Mouse (Mus musculus) left cerebral cortex, postnatal 25 days (tissue): Measurements from ENCODE around the gene Serpind1. TPM values are rescaled to one million over a fixed set of nuclear protein-coding genes. Genes with fewer than 3 reads are reported as not detected.

Experiments used
- DNase-seq, 2 experiments: peaks; one replicate each; pipeline ENCODE4 v3.0.0; 2022; ENCODE audit warnings: low spot score in 2 of 2, mixed read lengths in 1 of 2
- intact Hi-C: fragments of 180-260 bp; cut with DNase I; formaldehyde crosslinking; loops from one replicate; pipeline ENCODE4 v1.15.1; 2025
- total RNA-seq, 2 experiments: library from RNA; stranded (reverse); gene quantifications; 2 replicates each; pipeline ENCODE4 v1.2.3; 2021

Serpind1 gene
- total RNA-seq, 2 experiments from 2014 or later: 2.5 to 2.7 TPM

- DNase-seq: no peak
Observed at GRCm38 (mm10) chr16:17345141-17345812, 14.1 kb downstream of the Serpind1 start.

GRCm38 (mm10) chr16:17345813-17346155 lies 14.6 kb downstream of the Serpind1 start:
- DNase-seq: no peak
- intact Hi-C loops: no loop called here

More at GRCm38 (mm10) chr16:17345141-17345812, 14.1 kb downstream of the Serpind1 start:
- intact Hi-C loops: no loop called here

- intact Hi-C loops: no loop called here
- DNase-seq: no peak
Observed at GRCm38 (mm10) chr16:17346766-17347165, 15.6 kb downstream of the Serpind1 start.

GRCm38 (mm10) chr16:17356031-17356430 lies 24.9 kb downstream of the Serpind1 start:
- DNase-seq: no peak
- intact Hi-C loops: no loop called here

GRCm38 (mm10) chr16:17358787-17359186 lies 27.6 kb downstream of the Serpind1 start:
- intact Hi-C loops: no loop called here
- DNase-seq: peak in 1 of 2 experiments; percentile 84

- no peak for DNase-seq
- intact Hi-C loops: loop anchor here (2.0 kb wide), 1 partner anchor 22 kb away; the partner anchor contains the start of gene Snap29
Observed at GRCm38 (mm10) chr16:17382306-17382705, 51.1 kb downstream of the Serpind1 start.

GRCm38 (mm10) chr16:17383594-17384326 lies 52.6 kb downstream of the Serpind1 start:
- intact Hi-C loops: loop anchor here (2.0 kb wide), 1 partner anchor 21 kb away; the partner anchor contains the start of gene Snap29
- no peak for DNase-seq

GRCm38 (mm10) chr16:17392784-17393183 lies 61.6 kb downstream of the Serpind1 start:
- no peak for DNase-seq
- intact Hi-C loops: no loop called here

Other genes with a start within 250 kb of the Serpind1 start
- 10 to 100 TPM; 72.7 to 84.5 TPM for gene Ppil2, start 220.1 kb upstream of the Serpind1 start, total RNA-seq
- 1 to 10 TPM; 1.6 to 1.9 TPM for gene 2610318N02Rik, start 206.2 kb upstream of the Serpind1 start, total RNA-seq
- gene Sdf2l1, start 199.0 kb upstream of the Serpind1 start, total RNA-seq: 10 to 100 TPM; 34.0 to 34.2 TPM
- 10 to 100 TPM; 30.6 to 31.5 TPM for gene Ydjc, start 186.8 kb upstream of the Serpind1 start, total RNA-seq
- gene Ccdc116, start 184.1 kb upstream of the Serpind1 start, total RNA-seq: 1 to 10 TPM; 1.9 to 2.3 TPM
- gene Ube2l3, start 128.7 kb upstream of the Serpind1 start, total RNA-seq: 100 to 1,000 TPM; 138 to 158 TPM
- gene Rimbp3, start 122.8 kb upstream of the Serpind1 start, total RNA-seq: 1 to 10 TPM; 1.1 to 2.3 TPM
- 1 to 10 TPM; 4.2 to 4.4 TPM for gene Hic2, start 97.8 kb upstream of the Serpind1 start, total RNA-seq
- gene Tmem191c, start 55.3 kb upstream of the Serpind1 start, total RNA-seq: 100 to 1,000 TPM in 1 of 2 experiments, 10 to 100 TPM in 1; 99.2 to 116 TPM
- 10 to 100 TPM; 21.5 to 23.9 TPM for gene Snap29, start 74.6 kb downstream of the Serpind1 start, total RNA-seq
- gene Pi4ka, start 74.9 kb downstream of the Serpind1 start, total RNA-seq: 100 to 1,000 TPM; 324 to 328 TPM
- 10 to 100 TPM; 30.9 to 31.0 TPM for gene Crkl, start 120.6 kb downstream of the Serpind1 start, total RNA-seq
- 100 to 1,000 TPM in 1 of 2 experiments, 10 to 100 TPM in 1; 96.9 to 100 TPM for gene Aifm3, start 158.2 kb downstream of the Serpind1 start, total RNA-seq
- 100 to 1,000 TPM; 149 TPM for gene Lztr1, start 177.3 kb downstream of the Serpind1 start, total RNA-seq
- 10 to 100 TPM; 43.7 to 45.4 TPM for gene Thap7, start 199.8 kb downstream of the Serpind1 start, total RNA-seq
- under 1 TPM; 0.71 to 0.85 TPM for gene Lrrc74b, start 229.9 kb downstream of the Serpind1 start, total RNA-seq
- gene P2rx6, start 230.5 kb downstream of the Serpind1 start, total RNA-seq: under 1 TPM; 0.80 to 0.99 TPM